Mouse (Mus musculus) embryonic fibroblast, embryonic 13.5 days (primary cell): Measurements from ENCODE around the gene Wdr61.

ENCODE experiments used
- CTCF ChIP-seq: IDR thresholded peaks from 2 replicates; pipeline ENCODE4 v1.5.1; 2011; ENCODE audit warnings: mild to moderate bottlenecking, control low read depth, low read length, moderate library complexity, borderline replicate concordance; ENCODE audit not compliant: insufficient read depth
- POLR2A ChIP-seq: IDR thresholded peaks from 2 replicates; pipeline ENCODE4 v1.6.1; 2011; ENCODE audit warnings: low read depth, mild to moderate bottlenecking, control low read depth, low read length, moderate library complexity

GRCm38 (mm10) chr9:54704361-54704760 lies 30.0 kb downstream of the Wdr61 start:
- TF ChIP-seq CTCF (no peak), POLR2A (no peak)
